Mouse (Mus musculus) hindbrain, embryonic 16.5 days (tissue): Measurements from ENCODE around the gene Il1r2. TPM values are rescaled to one million over a fixed set of nuclear protein-coding genes. Genes with fewer than 3 reads are reported as not detected.
A peak's percentile ranks its signal among the peaks of the same experiment; 100 is the strongest.

Experiments used
- ATAC-seq: fragments of 200-750 bp; cut with Nextera tagmentation; 2 replicates; pipeline ENCODE4 v1.8.0; 2017; ENCODE audit warnings: moderate TSS enrichment, moderate library complexity
- H3K27ac ChIP-seq: fragments of 300-500 bp; sonication (generic); 2 replicates; pipeline ENCODE4 v1.5.1; 2014; ENCODE audit warnings: low read depth, mild to moderate bottlenecking, control low read depth, low read length, moderate library complexity
- H3K27me3 ChIP-seq: fragments of 300-500 bp; sonication (generic); replicated peaks from 2 replicates; pipeline ENCODE4 v1.6.1; 2014; ENCODE audit warnings: low read length; ENCODE audit not compliant: control insufficient read depth, insufficient read depth
- H3K36me3 ChIP-seq: fragments of 300-500 bp; sonication (generic); 2 replicates; pipeline ENCODE4 v1.6.1; 2014; ENCODE audit warnings: mild to moderate bottlenecking, low read length, moderate library complexity, mixed read lengths; ENCODE audit not compliant: control insufficient read depth, insufficient read depth
- H3K4me1 ChIP-seq: fragments of 300-500 bp; sonication (generic); 2 replicates; pipeline ENCODE4 v1.6.1; 2014; ENCODE audit warnings: low read depth, low read length; ENCODE audit not compliant: control insufficient read depth, insufficient read depth
- H3K4me2 ChIP-seq: fragments of 300-500 bp; sonication (generic); 2 replicates; pipeline ENCODE4 v1.6.1; 2014; ENCODE audit warnings: mild to moderate bottlenecking, low read length, control low read depth, moderate library complexity
- H3K4me3 ChIP-seq: fragments of 300-500 bp; sonication (generic); 2 replicates; pipeline ENCODE4 v1.5.1; 2014; ENCODE audit warnings: mild to moderate bottlenecking, low read length, control low read depth, moderate library complexity
- H3K9ac ChIP-seq: fragments of 300-500 bp; sonication (generic); 2 replicates; pipeline ENCODE4 v1.6.1; 2014; ENCODE audit warnings: low read depth, mild to moderate bottlenecking, control low read depth, low read length, moderate library complexity
- H3K9me3 ChIP-seq: fragments of 300-500 bp; sonication (generic); 2 replicates; pipeline ENCODE4 v1.6.1; 2014; ENCODE audit warnings: mild to moderate bottlenecking, low read length, moderate library complexity; ENCODE audit not compliant: control insufficient read depth
- WGBS: fragments of 180-500 bp; shearing (Covaris S2); extraction: QIAGEN DNeasy Blood & Tissue Kit; methylation state at CpG from one replicate; pipeline ENCODE4 v1.1.7; 2014; 5-methylcytosine and 5-hydroxymethylcytosine counted together
- polyA plus RNA-seq: library from polyadenylated mRNA; unstranded; fragments of >200 nt; fragmentation: Nextera tagmentation; extraction: Ambion mirVana; gene quantifications from 2 replicates; pipeline ENCODE4 v1.2.1, GENCODE M21; 2015

The Il1r2 gene
- polyA plus RNA-seq, 1 experiment from 2014 or later = 1.2 TPM

DNA sequence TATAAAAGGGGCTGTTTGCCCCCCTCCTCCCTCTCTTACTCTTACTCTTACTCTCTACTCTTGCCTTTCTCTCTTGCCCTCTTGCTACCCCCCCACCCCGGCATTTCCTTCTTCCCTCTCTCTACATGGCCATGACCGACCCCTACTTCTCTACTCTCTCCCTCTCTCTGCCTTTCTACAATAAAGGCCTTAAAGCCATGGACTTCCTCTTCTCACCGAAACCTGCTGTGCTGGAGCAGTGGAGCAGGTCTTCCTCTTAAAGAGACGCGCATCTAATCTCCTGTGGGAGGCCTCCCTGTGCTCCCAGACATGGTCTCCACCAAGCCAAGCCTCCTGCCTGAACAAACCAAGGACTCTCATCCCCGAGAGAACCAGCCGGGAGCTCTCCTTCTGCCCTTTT is 18.8 kb upstream of the Il1r2 start:
- no peak overlapping the region for H3K4me3 ChIP-seq
- WGBS = 76% methylated on average over 7 of the region's 7 CpGs
- no peak overlapping the region for H3K9ac ChIP-seq

DNA sequence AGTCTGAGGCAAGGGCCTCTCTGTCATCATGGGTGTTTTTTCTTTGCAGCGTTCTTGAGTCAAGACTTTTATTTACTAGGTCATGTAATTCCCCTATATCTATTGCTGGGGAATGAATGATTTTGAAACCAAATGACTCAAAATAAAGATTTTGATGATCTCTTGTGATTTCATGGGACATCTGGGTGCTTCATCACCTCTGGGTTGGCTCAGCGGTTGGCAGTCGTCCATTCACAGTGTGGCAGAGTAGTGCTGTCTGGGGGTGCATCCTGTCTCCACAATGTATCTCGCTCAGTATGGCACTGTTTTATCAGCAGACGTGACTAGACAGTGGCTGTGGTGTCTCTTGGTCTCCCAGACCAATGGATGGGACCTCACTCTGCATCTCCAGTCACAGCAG is 17.9 kb upstream of the Il1r2 start:
- H3K27ac ChIP-seq = no peak overlapping the region
- no peaks in the 10 kb centered on the region for H3K27me3 ChIP-seq
- no peak overlapping the region for H3K4me3 ChIP-seq
- H3K9me3 ChIP-seq = no peaks in the 10 kb centered on the region
- 89% methylated on average over 5 of the region's 5 CpGs for WGBS
- no peak overlapping the region for H3K4me2 ChIP-seq
- H3K9ac ChIP-seq = no peak overlapping the region
- no peak for ATAC-seq
- no peaks in the 10 kb centered on the region for H3K36me3 ChIP-seq
- no peaks in the 10 kb centered on the region for H3K4me1 ChIP-seq

More for the DNA sequence above, 18.8 kb upstream of the Il1r2 start:
- no peaks in the 10 kb centered on the region for H3K36me3 ChIP-seq
- H3K4me1 ChIP-seq = no peaks in the 10 kb centered on the region
- no peaks in the 10 kb centered on the region for H3K9me3 ChIP-seq
- H3K4me2 ChIP-seq = no peak overlapping the region
- H3K27ac ChIP-seq = no peak overlapping the region
- H3K27me3 ChIP-seq = no peaks in the 10 kb centered on the region
- ATAC-seq = no peak

DNA sequence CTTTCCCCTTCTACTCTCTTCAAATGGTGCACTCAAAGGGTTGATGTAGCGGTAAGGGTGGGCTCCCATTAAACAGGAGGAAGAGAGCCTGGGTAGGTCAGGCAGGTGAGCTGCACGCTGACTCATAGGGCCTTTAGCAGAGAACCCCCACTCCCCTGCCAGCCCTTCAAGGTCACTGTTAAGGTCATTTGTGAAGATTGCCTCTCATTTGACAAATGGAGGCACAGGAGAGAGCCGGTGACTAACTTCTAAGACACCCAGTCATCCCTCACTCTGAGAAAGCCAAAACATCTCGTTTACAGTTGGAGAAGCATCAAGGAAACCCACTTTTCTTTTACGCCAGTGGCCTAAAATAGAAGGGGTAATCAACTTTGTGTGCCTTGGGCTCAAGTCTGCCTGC is 16.5 kb upstream of the Il1r2 start:
- no peaks in the 10 kb centered on the region for H3K27me3 ChIP-seq
- WGBS = 78% methylated on average over 5 of the region's 5 CpGs
- H3K4me1 ChIP-seq = no peaks in the 10 kb centered on the region
- no peaks in the 10 kb centered on the region for H3K9me3 ChIP-seq
- H3K4me2 ChIP-seq = no peak overlapping the region
- H3K4me3 ChIP-seq = no peak overlapping the region
- no peak overlapping the region for H3K27ac ChIP-seq
- H3K36me3 ChIP-seq = no peaks in the 10 kb centered on the region
- ATAC-seq = no peak
- no peak overlapping the region for H3K9ac ChIP-seq

DNA sequence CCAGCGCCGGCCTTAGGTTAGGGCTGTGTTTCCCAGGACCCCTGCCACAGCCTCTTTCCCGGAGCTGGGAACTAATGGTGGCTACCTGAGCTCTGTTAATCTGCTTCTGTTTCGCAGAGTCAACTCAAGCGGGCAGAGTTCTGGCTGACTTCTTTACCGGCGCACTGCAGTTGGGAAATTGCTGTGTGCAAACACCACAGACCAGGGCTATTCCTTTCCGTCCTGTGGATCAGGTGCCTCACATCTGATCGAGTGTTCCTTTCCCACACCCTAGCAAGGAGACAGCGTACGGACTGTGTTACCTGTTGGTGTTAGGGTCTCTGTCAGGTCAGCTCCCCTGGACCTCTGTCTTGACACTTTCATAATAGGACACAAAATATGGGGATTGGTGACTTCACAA is 15.9 kb upstream of the Il1r2 start:
- Histone ChIP-seq H3K4me2 (no peak overlapping the region), H3K4me1 (no peaks in the 10 kb centered on the region; the same call in 1 of the 2 replicates), H3K9me3 (no peaks in the 10 kb centered on the region), H3K27ac (no peak overlapping the region), H3K27me3 (no peaks in the 10 kb centered on the region), H3K36me3 (no peaks in the 10 kb centered on the region), H3K9ac (no peak overlapping the region), H3K4me3 (no peak overlapping the region)
- WGBS = 65% methylated on average over 11 of the region's 11 CpGs
- ATAC-seq = no peak

DNA sequence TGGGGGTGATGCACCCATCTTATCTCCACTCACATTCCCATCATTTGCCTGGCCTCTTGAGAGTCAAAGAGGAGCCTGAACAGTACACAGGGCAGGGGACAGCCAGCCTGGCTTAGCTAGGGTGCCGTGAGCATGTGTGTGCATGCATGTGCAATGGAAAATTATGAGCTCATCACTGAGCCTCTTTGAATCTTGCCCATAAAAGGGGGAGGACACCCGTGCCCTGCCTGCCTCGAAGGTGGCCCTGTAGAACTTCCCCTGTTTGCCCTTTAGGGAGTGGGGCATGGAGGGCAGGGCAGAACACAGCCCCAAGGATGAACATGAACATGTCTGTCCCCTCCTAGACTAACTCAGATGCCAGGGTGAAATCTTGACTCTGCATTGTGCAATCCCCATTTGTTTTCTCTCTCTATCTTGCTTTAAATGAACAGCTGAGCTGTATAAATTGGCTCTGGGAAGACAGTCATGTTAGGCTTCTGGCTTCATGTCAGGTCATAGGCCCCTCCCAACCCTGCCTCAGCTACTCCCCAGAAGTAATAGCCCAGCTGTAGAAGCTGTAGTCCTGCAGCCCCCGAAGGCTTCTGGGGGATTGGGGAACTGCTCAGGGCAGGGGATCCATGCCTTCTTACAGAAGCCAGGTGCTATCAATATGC is 14.6 kb upstream of the Il1r2 start:
- H3K27ac ChIP-seq = no peak overlapping the region
- no peaks in the 10 kb centered on the region; the same call in 1 of the 2 replicates for H3K4me1 ChIP-seq
- H3K4me3 ChIP-seq = no peak overlapping the region
- no peak for ATAC-seq
- H3K27me3 ChIP-seq = no peaks in the 10 kb centered on the region
- 83% methylated on average over 4 of the region's 4 CpGs for WGBS
- no peaks in the 10 kb centered on the region for H3K36me3 ChIP-seq
- no peak overlapping the region for H3K4me2 ChIP-seq
- no peak overlapping the region for H3K9ac ChIP-seq
- no peaks in the 10 kb centered on the region for H3K9me3 ChIP-seq

DNA sequence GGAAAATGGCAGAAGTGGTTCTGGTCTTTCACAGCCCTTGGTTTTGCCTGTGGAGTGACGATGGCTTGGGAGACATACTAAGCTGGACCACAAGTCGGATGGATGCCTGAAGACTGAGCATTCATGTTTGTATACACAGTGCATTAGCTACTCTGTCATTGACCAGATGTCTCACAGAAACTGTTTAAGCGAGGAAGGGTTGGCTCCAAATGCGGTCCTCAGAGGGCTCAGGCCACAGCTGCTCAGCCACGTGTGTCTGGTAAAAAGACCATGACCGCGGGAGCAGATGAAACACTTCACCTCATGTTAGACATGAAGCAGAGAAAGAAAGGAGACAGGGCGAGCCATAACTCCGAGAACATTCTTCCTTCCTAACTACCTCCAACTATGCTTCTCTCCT is 12.5 kb upstream of the Il1r2 start:
- WGBS = 64% methylated on average over 9 of the region's 9 CpGs
- H3K4me1 ChIP-seq = no peaks in the 10 kb centered on the region; the same call in 1 of the 2 replicates
- no peaks in the 10 kb centered on the region for H3K27me3 ChIP-seq
- ATAC-seq = no peak
- no peak overlapping the region for H3K4me2 ChIP-seq
- H3K4me3 ChIP-seq = no peak overlapping the region
- no peak overlapping the region for H3K9ac ChIP-seq
- no peak overlapping the region for H3K27ac ChIP-seq
- H3K36me3 ChIP-seq = no peaks in the 10 kb centered on the region
- no peaks in the 10 kb centered on the region for H3K9me3 ChIP-seq

DNA sequence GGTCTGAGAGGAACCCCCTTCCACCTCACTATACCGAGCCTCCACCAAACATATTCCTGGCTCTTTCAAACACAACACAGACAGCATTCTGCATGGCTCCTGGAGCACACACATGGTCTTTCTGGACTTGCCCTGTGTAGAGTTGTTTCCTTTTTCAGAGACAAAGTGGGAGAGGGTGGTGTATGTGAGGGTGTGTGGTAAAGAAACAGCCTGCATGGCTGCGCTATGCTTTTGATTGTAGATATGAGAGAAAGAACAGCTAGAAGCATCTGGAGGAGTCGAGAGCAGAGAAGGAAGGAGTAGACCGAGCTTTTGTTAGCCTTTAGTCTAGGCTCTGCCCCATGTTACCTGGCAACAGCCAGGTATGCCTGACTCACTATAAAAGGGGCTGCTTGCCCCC is 10.5 kb upstream of the Il1r2 start:
- Histone ChIP-seq H3K36me3 (no peaks in the 10 kb centered on the region), H3K9ac (no peak overlapping the region), H3K27me3 (no peaks in the 10 kb centered on the region), H3K4me2 (no peak overlapping the region), H3K9me3 (no peaks in the 10 kb centered on the region), H3K4me1 (no peaks in the 10 kb centered on the region; the same call in 1 of the 2 replicates), H3K4me3 (no peak overlapping the region), H3K27ac (no peak overlapping the region)
- 0 out of 2 replicates have a peak, but pooled peaks have one; percentile 21 for ATAC-seq
- WGBS = 55% methylated on average over 4 of the region's 4 CpGs

DNA sequence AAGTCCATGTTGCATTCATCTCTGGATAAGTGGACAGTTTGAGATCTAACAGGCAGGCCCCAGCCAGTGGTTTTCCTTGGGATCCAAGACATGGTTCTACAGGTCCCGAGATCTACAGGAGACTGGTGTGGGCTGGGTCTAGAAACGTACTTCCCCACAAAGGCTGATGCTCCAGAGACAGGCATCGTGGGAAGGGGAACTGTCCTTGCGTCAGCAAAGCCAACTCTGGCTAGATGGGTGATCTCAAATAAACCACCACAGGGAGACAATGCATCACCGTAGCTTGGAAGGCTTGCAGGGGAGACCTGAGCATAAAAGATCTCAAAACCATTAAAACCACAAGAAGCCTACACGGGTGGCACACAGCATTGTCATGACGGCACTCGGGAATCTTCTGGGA is 9.4 kb upstream of the Il1r2 start:
- H3K36me3 ChIP-seq = no peaks in the 10 kb centered on the region
- no peaks in the 10 kb centered on the region; the same call in 1 of the 2 replicates for H3K4me1 ChIP-seq
- ATAC-seq = no peak

DNA sequence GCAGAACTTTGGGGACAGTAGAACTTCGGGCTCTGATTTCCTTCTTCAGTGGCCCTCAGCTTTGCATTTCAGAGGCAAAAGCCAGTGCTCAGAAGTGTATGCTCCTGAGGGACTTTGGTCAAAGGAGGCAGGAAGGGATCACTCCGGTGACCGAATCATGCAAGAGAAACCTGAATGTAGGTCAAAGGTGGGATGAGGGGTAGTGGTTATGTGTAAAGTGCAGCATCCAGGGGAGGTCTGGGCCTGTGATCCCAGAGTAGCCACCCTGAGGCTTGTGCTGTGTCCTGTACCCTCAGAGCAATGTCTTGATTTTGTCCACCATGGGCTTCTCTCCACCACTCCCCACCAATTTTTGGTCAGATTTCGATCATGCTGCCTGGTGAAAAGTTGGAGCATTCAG is 1.3 kb upstream of the Il1r2 start:
- H3K27ac ChIP-seq = no peak overlapping the region

More for the DNA sequence above, 9.4 kb upstream of the Il1r2 start:
- H3K4me2 ChIP-seq = no peak overlapping the region
- no peak overlapping the region for H3K4me3 ChIP-seq
- H3K9me3 ChIP-seq = no peaks in the 10 kb centered on the region
- H3K9ac ChIP-seq = no peak overlapping the region
- H3K27me3 ChIP-seq = no peaks in the 10 kb centered on the region
- WGBS = 89% methylated on average over 8 of the region's 8 CpGs
- no peak overlapping the region for H3K27ac ChIP-seq

More for the DNA sequence above, 1.3 kb upstream of the Il1r2 start:
- WGBS = 81% methylated on average over 4 of the region's 4 CpGs
- Histone ChIP-seq H3K27me3 (no peaks in the 10 kb centered on the region), H3K9me3 (no peaks in the 10 kb centered on the region), H3K4me2 (no peak overlapping the region), H3K4me3 (no peak overlapping the region), H3K36me3 (no peaks in the 10 kb centered on the region), H3K9ac (no peak overlapping the region), H3K4me1 (no peaks in the 10 kb centered on the region)
- ATAC-seq = no peak
